Mouse (Mus musculus) cortical plate, adult 2 months (tissue): Measurements from ENCODE around the gene Rps16.

Experiments
- CTCF ChIP-seq: fragments of 200-500 bp; IDR thresholded peaks from 2 replicates; pipeline ENCODE4 v1.5.1; 2011; ENCODE audit warnings: mild to moderate bottlenecking, control low read depth, low read length; ENCODE audit not compliant: insufficient read depth; ENCODE audit errors: extremely low read depth
- POLR2A ChIP-seq: fragments of 200-500 bp; IDR thresholded peaks from 2 replicates; pipeline ENCODE4 v1.6.1; 2011; ENCODE audit warnings: mild to moderate bottlenecking, low read length, control low read depth; ENCODE audit not compliant: insufficient read depth; ENCODE audit errors: extremely low read depth

GRCm38 (mm10) chr7:28378769-28379651, 28.6 kb downstream of the Rps16 start:
- no peak for TF ChIP-seq CTCF
- peak; percentile 93 for TF ChIP-seq POLR2A
